Mouse (Mus musculus) liver, embryonic 15.5 days (tissue): ENCODE data around the gene Pgm3. TPM values are rescaled to one million over a fixed set of nuclear protein-coding genes. Genes with fewer than 3 reads are reported as not detected.

Experiments used
- ATAC-seq: fragments of 200-750 bp; cut with Nextera tagmentation; 2 replicates; pipeline ENCODE4 v1.8.0; 2017; ENCODE audit warnings: moderate number of reproducible peaks, mild to moderate bottlenecking, moderate library complexity; ENCODE audit not compliant: insufficient read depth
- H3K27ac ChIP-seq: fragments of 300-500 bp; sonication (generic); replicated peaks from 2 replicates; pipeline ENCODE4 v1.5.1; 2015; ENCODE audit warnings: mild to moderate bottlenecking, inconsistent platforms
- H3K27me3 ChIP-seq: fragments of 300-500 bp; sonication (generic); 2 replicates; pipeline ENCODE4 v1.6.1; 2015; ENCODE audit warnings: mild to moderate bottlenecking, inconsistent platforms
- H3K36me3 ChIP-seq: fragments of 300-500 bp; sonication (generic); replicated peaks from 2 replicates; pipeline ENCODE4 v1.6.1; 2015; ENCODE audit warnings: moderate library complexity, mild to moderate bottlenecking, inconsistent platforms
- H3K4me1 ChIP-seq: fragments of 300-500 bp; sonication (generic); replicated peaks from 2 replicates; pipeline ENCODE4 v1.6.1; 2015; ENCODE audit warnings: inconsistent platforms
- H3K4me2 ChIP-seq: fragments of 300-500 bp; sonication (generic); 2 replicates; pipeline ENCODE4 v1.6.1; 2015; ENCODE audit warnings: moderate library complexity, mild to moderate bottlenecking, inconsistent platforms
- H3K4me3 ChIP-seq: fragments of 300-500 bp; sonication (generic); replicated peaks from 2 replicates; pipeline ENCODE4 v1.5.1; 2015; ENCODE audit warnings: mild to moderate bottlenecking, inconsistent platforms
- H3K9ac ChIP-seq: fragments of 300-500 bp; sonication (generic); 2 replicates; pipeline ENCODE4 v1.6.1; 2015; ENCODE audit warnings: moderate library complexity, mild to moderate bottlenecking, inconsistent platforms
- H3K9me3 ChIP-seq: fragments of 300-500 bp; sonication (generic); replicated peaks from 2 replicates; pipeline ENCODE4 v1.6.1; 2016; ENCODE audit warnings: inconsistent platforms
- WGBS: fragments of 180-500 bp; shearing (Covaris S2); methylation state at CpG from one replicate; pipeline ENCODE4 v1.1.7; 2015; ENCODE audit warnings: mixed read lengths; ENCODE audit not compliant: insufficient replicate concordance; 5-methylcytosine and 5-hydroxymethylcytosine counted together
- polyA plus RNA-seq: library from polyadenylated mRNA; unstranded; fragments of >200 nt; fragmentation: Nextera tagmentation; extraction: Ambion mirVana; gene quantifications from 2 replicates; pipeline ENCODE4 v1.2.1, GENCODE M21; 2015

Pgm3 gene
- polyA plus RNA-seq, 1 experiment from 2014 or later, result 18.8 TPM

DNA sequence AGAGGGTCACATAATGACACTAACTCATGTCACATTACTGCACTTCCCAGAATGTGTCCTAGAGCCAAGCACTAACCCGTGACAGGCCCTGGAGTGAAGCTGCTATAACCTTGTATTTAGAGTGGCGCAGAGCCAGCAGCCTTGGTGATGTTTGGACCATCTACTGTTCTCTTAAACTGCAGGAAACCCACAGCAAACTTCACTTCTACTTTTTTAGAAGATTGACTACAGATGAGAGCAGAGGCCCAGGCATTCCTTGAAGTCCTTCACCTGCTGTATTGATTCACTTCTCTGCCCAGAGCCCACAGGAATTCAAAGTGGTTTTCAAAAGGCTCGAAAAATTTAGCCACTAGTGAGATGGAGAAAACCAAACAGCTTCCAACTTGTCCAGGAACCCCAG is 11.1 kb downstream of the Pgm3 start:
- no peak overlapping the region for H3K4me3 ChIP-seq
- peaks cover 45% of the 10 kb centered on the region for H3K36me3 ChIP-seq
- H3K9me3 ChIP-seq, result no peaks in the 10 kb centered on the region
- H3K27me3 ChIP-seq, result no peaks in the 10 kb centered on the region
- H3K27ac ChIP-seq, result no peak overlapping the region
- ATAC-seq, result no peak
- H3K9ac ChIP-seq, result no peak overlapping the region
- no peaks in the 10 kb centered on the region for H3K4me1 ChIP-seq
- WGBS, result 63% methylated on average over 3 of the region's 3 CpGs
- no peak overlapping the region for H3K4me2 ChIP-seq

DNA sequence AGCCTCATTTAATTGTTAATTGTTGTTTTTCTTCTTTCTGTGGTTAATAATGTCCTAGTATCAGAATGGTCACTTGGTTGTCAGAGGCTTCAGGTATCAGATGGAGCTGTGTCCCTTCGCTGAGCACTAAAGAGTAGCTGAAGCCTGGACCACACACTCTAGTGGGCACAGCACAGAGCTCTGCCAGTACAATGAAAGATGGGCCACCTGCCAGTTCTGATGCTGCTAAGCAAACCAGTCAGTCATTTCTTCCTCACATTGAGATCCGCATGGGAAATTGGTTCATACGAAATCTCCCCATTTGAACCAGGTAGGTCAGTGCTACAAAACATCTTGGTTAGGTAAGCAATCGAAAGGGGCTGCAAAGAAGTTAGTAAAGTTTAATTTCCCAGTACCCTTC is 17.0 kb downstream of the Pgm3 start:
- Histone ChIP-seq H3K4me3 (no peak overlapping the region), H3K4me1 (no peaks in the 10 kb centered on the region), H3K9me3 (no peaks in the 10 kb centered on the region), H3K27me3 (no peaks in the 10 kb centered on the region), H3K27ac (no peak overlapping the region), H3K4me2 (no peak overlapping the region), H3K36me3 (peaks cover 64% of the 10 kb centered on the region), H3K9ac (no peak overlapping the region)
- WGBS, result 81% methylated on average over 4 of the region's 4 CpGs
- no peak for ATAC-seq

DNA sequence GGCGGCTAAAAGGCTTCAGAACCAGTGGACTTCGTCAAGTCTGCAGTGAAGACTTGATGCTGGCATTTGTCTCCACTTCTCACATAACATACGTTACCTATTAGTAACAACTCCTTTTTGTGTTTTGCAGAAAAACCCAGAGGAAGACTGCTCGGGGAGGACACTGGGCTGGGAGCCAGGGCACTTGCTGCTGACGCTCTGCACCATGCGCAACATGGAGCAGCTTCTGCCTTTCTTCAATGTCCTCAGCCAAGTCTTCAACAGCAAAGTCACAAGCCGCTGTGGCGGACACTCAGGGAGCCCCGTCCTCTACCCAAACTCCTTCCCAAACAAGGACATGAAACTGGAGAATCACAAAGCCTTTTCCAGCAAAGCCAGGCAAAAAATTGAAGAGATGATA is 17.8 kb downstream of the Pgm3 start:
- Histone ChIP-seq H3K27ac (no peak overlapping the region), H3K27me3 (no peaks in the 10 kb centered on the region), H3K9me3 (no peaks in the 10 kb centered on the region), H3K9ac (no peak overlapping the region), H3K36me3 (peaks cover 59% of the 10 kb centered on the region), H3K4me1 (no peaks in the 10 kb centered on the region), H3K4me3 (no peak overlapping the region), H3K4me2 (no peak overlapping the region)
- WGBS, result 77% methylated on average over 9 of the region's 9 CpGs
- no peak for ATAC-seq

DNA sequence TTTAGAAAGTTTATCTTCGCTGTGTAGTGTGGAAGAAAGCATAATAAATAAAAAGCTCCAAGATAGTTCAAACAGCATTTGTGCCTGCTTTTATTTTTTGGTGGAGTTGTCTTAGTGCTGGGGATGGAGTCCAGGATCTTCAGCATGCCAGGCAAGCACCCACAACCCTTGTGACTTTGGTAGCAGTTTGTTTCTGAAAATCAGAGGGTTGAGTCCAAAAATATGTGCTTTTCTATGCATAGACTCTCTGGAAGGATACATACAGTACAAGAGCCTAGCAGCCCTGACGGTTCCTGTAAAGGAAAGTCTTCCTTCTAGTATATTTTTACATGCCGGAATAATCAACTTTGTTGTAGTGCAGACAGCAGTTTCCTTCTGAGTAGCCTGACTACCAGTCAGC is 20.9 kb downstream of the Pgm3 start:
- Histone ChIP-seq H3K4me3 (no peak overlapping the region), H3K27me3 (no peaks in the 10 kb centered on the region), H3K4me1 (no peaks in the 10 kb centered on the region), H3K9me3 (no peaks in the 10 kb centered on the region), H3K27ac (no peak overlapping the region), H3K9ac (no peak overlapping the region), H3K36me3 (peaks cover 47% of the 10 kb centered on the region), H3K4me2 (no peak overlapping the region)
- ATAC-seq, result no peak
- 74% methylated on average over 3 of the region's 3 CpGs for WGBS

DNA sequence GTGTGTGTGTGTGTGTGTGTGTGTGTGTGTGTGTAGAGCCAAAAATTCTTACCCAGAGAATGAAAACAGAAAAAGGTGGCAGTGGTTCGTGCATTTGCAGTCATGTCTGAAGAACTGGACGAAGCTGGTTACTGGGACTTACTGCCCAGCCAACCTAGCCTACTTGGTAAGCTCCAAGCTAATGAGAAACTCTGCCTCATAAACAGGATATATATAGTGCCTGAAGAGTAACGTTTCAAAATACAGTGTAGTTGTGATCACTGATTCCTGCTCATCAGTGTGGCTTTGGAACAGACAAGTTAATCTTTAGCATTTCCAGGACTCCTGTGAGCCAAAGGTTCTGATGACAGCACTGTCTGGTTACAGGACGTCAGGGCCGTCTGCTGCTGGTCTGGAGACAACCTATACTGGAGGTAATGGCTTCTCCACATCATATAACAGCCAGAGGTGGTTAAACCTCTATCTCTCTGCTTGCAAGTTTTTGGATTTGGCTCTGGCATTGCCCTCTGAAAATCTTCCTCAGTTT is 21.9 kb downstream of the Pgm3 start:
- Histone ChIP-seq H3K9ac (no peak overlapping the region), H3K36me3 (peaks cover 45% of the 10 kb centered on the region), H3K27me3 (no peaks in the 10 kb centered on the region), H3K27ac (no peak overlapping the region), H3K4me1 (no peaks in the 10 kb centered on the region), H3K9me3 (no peaks in the 10 kb centered on the region), H3K4me3 (no peak overlapping the region), H3K4me2 (no peak overlapping the region)
- peak; percentile 40; the same call in 1 of the 2 replicates for ATAC-seq
- WGBS, result 66% methylated on average over 5 of the region's 5 CpGs

- Histone ChIP-seq H3K27me3 (no peaks in the 10 kb centered on the region), H3K9me3 (no peaks in the 10 kb centered on the region), H3K36me3 (peaks cover 31% of the 10 kb centered on the region), H3K9ac (no peak overlapping the region), H3K4me1 (no peaks in the 10 kb centered on the region), H3K4me3 (no peak overlapping the region), H3K4me2 (no peak overlapping the region), H3K27ac (no peak overlapping the region)
- 40% methylated on average over 1 of the region's 1 CpGs for WGBS
- ATAC-seq, result no peak
Measured at GRCm38 (mm10) chr9:86544559-86544958, 27.1 kb downstream of the Pgm3 start.

GRCm38 (mm10) chr9:86543451-86543850 is 28.2 kb downstream of the Pgm3 start:
- Histone ChIP-seq H3K4me3 (no peak overlapping the region), H3K27me3 (no peaks in the 10 kb centered on the region), H3K4me2 (no peak overlapping the region), H3K27ac (no peak overlapping the region), H3K9ac (no peak overlapping the region), H3K9me3 (no peaks in the 10 kb centered on the region), H3K4me1 (no peaks in the 10 kb centered on the region), H3K36me3 (peaks cover 26% of the 10 kb centered on the region)
- ATAC-seq, result no peak
- 80% methylated on average over 3 of the region's 3 CpGs for WGBS

DNA sequence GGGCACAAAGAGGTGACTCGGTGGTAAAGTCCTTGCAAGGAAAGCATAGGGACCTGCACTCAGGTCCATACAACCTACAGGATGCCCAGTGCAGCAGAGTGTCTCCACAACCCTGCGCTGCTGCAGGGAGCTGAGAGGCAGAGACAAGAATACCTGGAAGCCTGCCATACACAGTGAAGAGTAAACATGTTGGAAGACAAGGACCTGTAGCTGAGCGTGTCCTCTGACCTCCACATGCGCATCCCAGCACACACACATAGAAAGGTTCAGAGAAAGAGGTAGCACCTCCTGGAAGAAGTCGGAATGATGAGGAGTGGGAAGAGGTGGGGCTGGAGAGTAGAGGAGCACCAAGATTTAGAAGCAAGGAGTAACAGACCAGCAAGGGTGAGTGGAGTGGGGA is 37.6 kb downstream of the Pgm3 start:
- Histone ChIP-seq H3K4me1 (no peaks in the 10 kb centered on the region), H3K27ac (no peak overlapping the region), H3K27me3 (no peaks in the 10 kb centered on the region), H3K9ac (no peak overlapping the region), H3K36me3 (peaks cover 14% of the 10 kb centered on the region; the same call in 1 of the 2 replicates), H3K4me3 (no peak overlapping the region), H3K9me3 (no peaks in the 10 kb centered on the region), H3K4me2 (no peak overlapping the region)
- no peak for ATAC-seq
- WGBS, result 68% methylated on average over 5 of the region's 5 CpGs

DNA sequence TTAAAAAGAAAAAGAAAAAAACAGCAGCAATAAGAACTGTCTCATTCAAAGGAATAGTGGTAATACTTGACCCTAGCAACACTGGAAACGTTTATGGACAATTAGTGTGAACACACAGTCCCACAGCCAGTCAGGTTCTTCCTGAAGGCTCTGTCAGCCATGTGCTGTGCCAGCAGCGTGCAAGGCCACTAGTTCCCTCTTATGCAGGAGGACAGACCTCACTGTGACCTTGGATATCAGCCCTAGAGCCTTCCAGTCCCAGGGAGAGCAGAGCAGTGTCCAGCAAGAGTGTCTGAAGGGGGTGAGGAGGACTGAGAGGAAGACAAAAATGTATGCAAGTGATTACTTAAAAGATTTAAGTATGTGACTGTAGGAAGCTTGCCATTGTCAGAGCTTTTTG is 46.0 kb downstream of the Pgm3 start:
- Histone ChIP-seq H3K27ac (no peak overlapping the region), H3K36me3 (peaks cover 25% of the 10 kb centered on the region), H3K4me2 (no peak overlapping the region), H3K27me3 (no peaks in the 10 kb centered on the region), H3K9ac (no peak overlapping the region), H3K9me3 (no peaks in the 10 kb centered on the region), H3K4me1 (no peaks in the 10 kb centered on the region), H3K4me3 (no peak overlapping the region)
- ATAC-seq, result no peak
- 58% methylated on average over 2 of the region's 2 CpGs for WGBS

DNA sequence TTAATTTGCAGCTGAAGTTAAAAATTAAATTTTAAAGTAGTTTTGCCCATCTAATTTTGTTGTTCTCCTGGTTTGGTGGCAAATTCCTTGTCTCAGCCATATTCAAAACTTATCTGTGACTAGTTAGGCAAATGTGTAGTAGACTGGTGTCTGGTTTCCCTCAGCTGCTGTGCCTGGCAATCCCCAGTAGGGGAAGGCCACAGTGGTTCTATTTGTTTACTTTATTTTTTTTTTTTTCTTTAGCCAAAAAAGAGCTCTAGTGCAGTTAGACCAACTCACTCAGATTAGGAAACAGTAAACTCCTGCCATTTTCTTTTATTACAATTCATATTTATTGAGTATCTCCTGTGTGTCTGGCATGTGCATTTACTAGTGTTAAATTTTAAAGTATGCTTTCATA is 49.3 kb downstream of the Pgm3 start:
- Histone ChIP-seq H3K9me3 (no peaks in the 10 kb centered on the region), H3K4me2 (no peak overlapping the region), H3K4me1 (no peaks in the 10 kb centered on the region), H3K27ac (no peak overlapping the region), H3K36me3 (peaks cover 34% of the 10 kb centered on the region), H3K27me3 (no peaks in the 10 kb centered on the region), H3K4me3 (no peak overlapping the region), H3K9ac (no peak overlapping the region)
- no peak for ATAC-seq

- Histone ChIP-seq H3K4me1 (no peaks in the 10 kb centered on the region), H3K9me3 (no peaks in the 10 kb centered on the region), H3K9ac (no peak overlapping the region), H3K27ac (no peak overlapping the region), H3K4me2 (no peak overlapping the region), H3K4me3 (no peak overlapping the region), H3K36me3 (peaks cover 43% of the 10 kb centered on the region), H3K27me3 (no peaks in the 10 kb centered on the region)
- WGBS, result 81% methylated on average over 4 of the region's 4 CpGs
- no peak for ATAC-seq
Measured at GRCm38 (mm10) chr9:86514798-86515197, 56.8 kb downstream of the Pgm3 start.

DNA sequence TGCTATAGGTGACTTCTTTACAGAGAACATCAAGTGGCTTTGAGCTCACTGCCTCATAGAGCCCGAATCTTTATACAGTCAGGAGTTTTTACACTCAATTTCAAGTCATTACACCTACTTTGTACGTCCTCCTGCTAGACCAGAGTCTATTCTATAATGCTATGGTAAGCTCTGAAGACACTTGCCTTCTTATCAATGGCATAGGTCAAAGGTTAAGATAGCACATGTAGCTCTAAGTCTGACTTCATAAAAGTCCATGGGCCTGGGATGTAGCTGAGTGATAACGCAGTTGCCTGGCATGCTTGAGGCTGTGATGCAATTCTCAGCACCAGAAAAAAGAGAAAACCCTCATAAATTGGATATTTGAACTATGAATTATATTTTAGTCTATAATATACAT is 57.3 kb downstream of the Pgm3 start:
- Histone ChIP-seq H3K4me2 (no peak overlapping the region), H3K4me1 (no peaks in the 10 kb centered on the region), H3K4me3 (no peak overlapping the region), H3K9me3 (no peaks in the 10 kb centered on the region), H3K36me3 (peaks cover 41% of the 10 kb centered on the region), H3K27ac (no peak overlapping the region), H3K9ac (no peak overlapping the region), H3K27me3 (no peaks in the 10 kb centered on the region)
- ATAC-seq, result no peak
- WGBS, result 61% methylated on average over 3 of the region's 3 CpGs
